Mouse (Mus musculus) liver (tissue): ENCODE measurements around the gene Grifin.
A peak's percentile ranks its signal among the peaks of the same experiment; 100 is the strongest.

Source experiments
- DNase-seq: peaks from one replicate; pipeline ENCODE4 v3.0.0-alpha.2; 2020; ENCODE audit warnings: mixed read lengths

Gene Grifin

GRCm38 (mm10) chr5:140589082-140589774, 24.4 kb upstream of the Grifin start:
- DNase-seq = no peak

DNA sequence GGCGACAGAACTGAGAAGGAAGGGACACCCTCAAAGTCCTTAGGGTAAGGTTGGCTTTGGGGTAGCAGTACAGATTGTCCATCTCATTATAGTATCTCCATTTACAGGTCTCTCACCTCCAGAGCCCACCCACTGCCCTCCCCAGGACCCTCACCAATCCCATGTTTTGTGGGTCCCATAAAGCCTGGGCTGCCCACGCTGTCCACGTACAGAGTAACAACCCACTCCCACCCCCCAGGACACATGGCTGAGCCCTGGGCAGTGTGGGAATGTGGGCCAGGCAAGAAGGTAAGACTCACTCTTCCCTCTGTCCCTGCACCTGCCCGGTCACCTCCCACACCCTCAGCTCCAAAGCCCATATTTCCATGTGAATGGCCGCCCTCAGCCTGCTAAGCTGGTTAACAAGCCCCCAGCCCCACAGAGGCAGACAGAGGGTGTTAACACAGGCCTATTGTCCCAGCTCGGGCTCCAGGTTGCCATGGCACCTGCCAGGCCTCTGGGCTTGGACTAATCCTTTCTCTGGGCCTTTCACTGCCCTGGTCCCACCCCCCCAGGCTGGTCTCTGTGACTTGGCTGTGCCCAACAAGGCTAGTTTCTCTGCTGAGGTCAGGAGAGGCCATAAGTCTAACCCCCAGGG, 19.0 kb upstream of the Grifin start:
- DNase-seq = no peak

GRCm38 (mm10) chr5:140582995-140583731, 18.3 kb upstream of the Grifin start:
- no peak for DNase-seq

DNA sequence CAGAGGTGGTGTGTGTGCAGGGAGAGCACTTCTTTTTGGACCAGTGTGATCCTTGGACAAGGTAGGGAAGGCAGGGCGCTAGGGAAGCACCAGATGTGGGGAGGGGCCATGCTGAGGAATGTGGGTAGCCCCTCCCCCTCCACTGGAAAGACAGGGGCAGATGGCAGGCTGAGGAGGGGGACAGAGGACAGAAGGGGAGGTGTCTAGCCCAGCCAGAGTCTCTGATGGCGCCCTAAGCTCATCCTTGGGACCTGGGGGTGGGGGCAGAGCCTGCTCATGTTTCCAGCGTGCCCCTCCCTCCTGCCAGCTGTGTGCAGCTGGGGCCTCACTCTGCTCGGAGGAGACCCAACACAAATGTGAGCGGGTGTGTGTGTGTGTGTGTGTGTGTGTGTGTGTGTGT, 16.7 kb upstream of the Grifin start:
- DNase-seq = no peak

DNA sequence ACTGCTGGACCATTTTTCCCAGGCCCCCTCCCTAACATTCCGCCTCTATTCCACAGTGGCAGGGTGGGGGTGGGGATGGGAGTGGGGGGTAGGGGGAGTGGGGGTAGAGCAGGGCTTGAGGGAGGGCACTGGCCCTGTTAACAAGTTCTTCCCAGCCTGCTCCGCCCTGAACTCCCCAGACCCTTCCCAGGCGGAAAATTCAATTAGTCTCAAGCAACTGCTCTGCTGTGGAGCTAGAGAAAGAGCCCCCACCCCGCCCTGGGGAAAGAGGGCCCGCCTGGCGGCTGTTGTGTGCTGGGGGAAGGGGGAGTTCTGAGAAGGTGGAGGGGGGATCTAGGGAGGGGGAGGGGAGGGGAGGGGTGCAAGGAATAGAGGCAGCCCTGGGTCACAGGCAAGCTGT, 14.9 kb upstream of the Grifin start:
- no peak for DNase-seq

GRCm38 (mm10) chr5:140579221-140579620, 14.3 kb upstream of the Grifin start:
- no peak for DNase-seq

GRCm38 (mm10) chr5:140575381-140575866, 10.6 kb upstream of the Grifin start:
- DNase-seq = no peak

GRCm38 (mm10) chr5:140572611-140573010, 7.7 kb upstream of the Grifin start:
- DNase-seq = no peak

- DNase-seq = no peak
Observed at GRCm38 (mm10) chr5:140571673-140572072, 6.8 kb upstream of the Grifin start.

- DNase-seq = no peak
Observed at GRCm38 (mm10) chr5:140571201-140571600, 6.3 kb upstream of the Grifin start.

- no peak for DNase-seq
Observed at GRCm38 (mm10) chr5:140570223-140570870, 5.5 kb upstream of the Grifin start.

DNA sequence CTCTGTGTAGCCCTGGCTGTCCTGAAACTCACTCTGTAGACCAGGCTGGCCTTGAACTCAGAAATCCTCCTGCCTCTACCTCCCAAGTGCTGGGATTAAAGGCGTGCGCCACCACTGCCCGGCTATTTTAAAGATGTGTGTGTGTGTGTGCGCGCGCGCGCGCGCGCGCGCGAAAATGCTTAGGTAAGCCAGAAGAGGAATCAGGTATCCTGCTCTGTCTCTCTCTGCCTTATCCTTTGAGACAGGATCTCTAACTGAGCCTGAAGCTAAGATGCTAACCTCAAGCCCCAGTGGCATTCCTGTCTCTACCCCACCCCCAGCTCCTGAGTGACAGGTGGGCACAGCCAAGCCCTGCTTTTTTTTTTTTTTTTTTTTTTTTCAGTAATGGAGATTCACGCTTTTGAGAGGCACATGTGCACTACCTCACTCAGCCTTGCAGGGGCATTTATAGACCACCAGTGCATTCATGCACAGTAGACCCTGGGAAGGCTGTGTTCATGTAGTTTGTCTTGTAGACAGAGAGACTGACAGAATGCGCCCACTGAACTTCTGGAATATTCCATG, 4.2 kb upstream of the Grifin start:
- no peak for DNase-seq

- DNase-seq = peak; percentile 69
Observed at GRCm38 (mm10) chr5:140568321-140568970, 3.6 kb upstream of the Grifin start.

GRCm38 (mm10) chr5:140567751-140568150, 2.9 kb upstream of the Grifin start:
- DNase-seq = no peak

- DNase-seq = peak; percentile 89
Observed at GRCm38 (mm10) chr5:140567321-140567720, 2.5 kb upstream of the Grifin start.

- DNase-seq = no peak
Observed at GRCm38 (mm10) chr5:140566271-140566670, 1.4 kb upstream of the Grifin start.

- peak; percentile 71 for DNase-seq
Observed at GRCm38 (mm10) chr5:140565856-140566255, 985 bp upstream of the Grifin start.

DNA sequence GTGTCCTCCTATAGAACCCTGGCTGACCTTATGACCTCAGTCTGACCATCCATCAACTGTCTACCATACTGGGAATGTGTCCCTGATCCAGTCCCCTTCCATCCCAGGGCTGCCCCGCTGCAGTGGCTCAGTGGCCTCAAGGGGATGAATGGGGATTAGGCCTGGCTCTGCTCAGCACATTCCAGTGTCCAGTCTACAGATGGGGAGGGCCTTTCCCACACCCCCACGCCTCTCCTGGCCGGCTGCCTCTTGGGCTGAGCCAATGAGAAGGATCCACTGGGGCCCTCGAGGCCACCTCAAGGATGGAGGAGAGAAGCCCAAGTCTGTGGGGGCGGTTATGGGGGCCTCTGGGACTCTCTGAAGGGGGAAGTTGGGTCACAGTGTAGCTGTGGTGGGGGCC, 580 bp upstream of the Grifin start:
- no peak for DNase-seq

GRCm38 (mm10) chr5:140562601-140563000, 2.3 kb downstream of the Grifin start:
- DNase-seq = no peak

- DNase-seq = no peak
Observed at GRCm38 (mm10) chr5:140556859-140557258, 8.0 kb downstream of the Grifin start.

GRCm38 (mm10) chr5:140553719-140554118, 11.2 kb downstream of the Grifin start:
- DNase-seq = no peak

GRCm38 (mm10) chr5:140549306-140550047, 15.4 kb downstream of the Grifin start:
- DNase-seq = no peak
